Mouse (Mus musculus): ENCODE measurements around the gene Olfr123.

The Olfr123 gene

DNA sequence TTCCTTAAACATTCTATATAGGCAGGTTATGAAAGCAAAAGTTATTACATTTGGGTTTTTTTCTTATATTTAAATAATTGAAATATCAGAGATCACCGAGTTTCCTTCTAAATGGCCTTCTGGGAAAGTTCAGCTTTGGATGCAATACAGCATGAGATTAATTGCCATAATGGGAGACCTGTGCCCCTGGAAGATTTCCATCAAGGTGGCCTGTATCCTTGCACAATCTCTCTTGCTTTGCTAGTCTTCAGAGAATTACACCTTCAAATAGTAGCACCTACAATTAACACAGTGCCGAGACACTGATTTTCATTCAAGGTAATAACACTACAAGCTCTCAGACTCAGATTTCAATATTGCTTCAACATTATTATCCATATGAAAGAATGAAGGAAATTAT, at the start of gene Olfr123:
Olfr123 (plus strand) TSS at position 301 of the 400 bp plus-strand sequence.
- no peak for DNase-seq

DNA sequence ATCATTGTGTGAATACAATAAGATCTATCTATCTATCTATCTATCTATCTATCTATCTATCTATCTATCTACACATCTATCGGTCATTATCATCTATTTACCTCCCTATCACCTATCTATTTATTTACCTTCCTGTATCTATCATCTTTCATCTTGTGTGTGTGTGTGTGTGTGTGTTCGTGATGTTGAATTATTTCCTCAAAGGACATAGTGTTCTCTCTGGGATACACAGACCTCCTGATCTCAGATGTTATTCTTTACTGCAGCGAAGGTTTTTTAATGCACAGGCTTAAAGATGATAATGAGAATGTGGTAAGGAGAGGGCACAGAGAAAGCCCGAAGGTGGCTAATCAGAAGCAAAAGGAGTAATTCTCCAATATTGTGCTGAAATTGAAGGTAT, 25.0 kb upstream of the Olfr123 start, which contains the start of gene Olfr122:
Olfr122 (plus strand) TSS at position 301 of the 400 bp plus-strand sequence.
- no peak for DNase-seq

DNA sequence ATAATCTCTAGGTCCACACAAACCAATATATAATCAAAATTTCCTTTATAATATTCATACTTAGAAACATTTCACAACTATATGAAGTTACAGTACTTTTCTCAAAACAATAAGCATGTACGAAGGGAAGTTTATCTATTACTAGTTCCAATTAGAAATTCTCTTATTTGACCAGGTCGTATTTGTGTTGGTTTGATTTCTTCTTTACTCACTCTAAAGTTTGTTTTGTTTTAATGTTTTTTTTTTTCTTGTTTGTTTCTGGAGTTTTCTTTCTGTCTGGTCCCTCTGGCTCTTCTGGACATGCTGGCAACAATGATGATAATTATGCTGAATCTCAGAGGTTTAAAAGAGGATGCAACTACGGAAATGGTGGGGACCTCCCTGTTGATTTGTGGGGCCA, 6.3 kb downstream of the Olfr123 start, which contains the start of gene Olfr124:
Olfr124 (plus strand) TSS at position 301 of the 400 bp plus-strand sequence.
- DNase-seq, result no peak

DNA sequence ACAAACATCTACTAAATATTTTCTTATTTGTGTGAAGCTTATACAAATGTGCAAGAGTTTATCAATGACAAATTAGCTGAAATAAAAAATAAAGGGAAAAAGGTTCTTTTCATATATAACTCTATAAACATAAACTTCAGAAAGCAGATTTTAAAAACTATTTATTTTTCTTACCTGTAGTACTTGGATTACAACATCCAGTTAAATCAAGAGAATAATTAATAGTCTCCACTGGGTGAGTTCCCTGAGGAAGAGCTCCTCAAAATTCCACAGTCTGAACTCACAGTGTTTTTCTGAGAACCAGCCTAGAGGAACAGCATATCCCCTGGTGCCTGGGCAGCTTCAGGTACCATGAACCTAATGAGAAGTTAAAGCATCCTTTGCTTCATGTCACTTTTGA, 39.3 kb downstream of the Olfr123 start, which contains the start of gene Olfr125:
Olfr125 (plus strand) TSS at position 301 of the 400 bp plus-strand sequence.
- DNase-seq, result no peak

DNA sequence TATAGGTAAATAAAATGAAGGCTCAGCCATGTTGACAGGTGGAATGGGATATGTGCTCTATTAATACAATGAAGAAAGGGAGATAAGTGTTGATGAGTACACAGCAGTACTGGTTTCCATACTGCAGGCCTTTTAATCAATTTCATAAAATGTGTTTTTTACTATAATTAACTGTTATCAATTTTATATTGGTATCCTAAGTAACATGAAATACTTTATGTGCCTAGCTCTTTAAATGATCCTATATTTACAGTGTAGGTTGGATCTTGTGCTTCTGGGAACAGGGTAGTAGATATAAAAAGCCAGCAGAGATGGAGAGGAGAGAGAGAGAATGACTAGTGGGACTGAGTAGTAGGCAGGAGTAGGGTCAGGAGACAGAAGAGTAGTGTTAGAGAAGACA, 53.9 kb downstream of the Olfr123 start, which contains the start of gene Olfr126:
Olfr126 (plus strand) TSS at position 301 of the 400 bp plus-strand sequence.
- no peak for DNase-seq

Data from thymus, adult 18-20 months (tissue).